Mouse (Mus musculus): ENCODE measurements around the gene Cdk2ap2.
"Not testable (repeated sequence)": the region's sequence is repeated elsewhere in the genome, so short reads cannot be mapped to it uniquely, and the experiment has no call there.

Cdk2ap2 gene

GRCm38 (mm10) chr19:4113806-4114230 is 16.8 kb downstream of the Cdk2ap2 start:
- in situ Hi-C loops (cut with MboI, MseI) = loop anchor here in 1 of 2 experiments (10.0 kb wide), 1 partner anchor 391 kb away; no protein-coding TSS in a partner anchor

GRCm38 (mm10) chr19:4114551-4114950 is 17.6 kb downstream of the Cdk2ap2 start:
- in situ Hi-C loops (cut with MboI, MseI) = loop anchor here in 1 of 2 experiments (10.0 kb wide), 1 partner anchor 390 kb away; no protein-coding TSS in a partner anchor

GRCm38 (mm10) chr19:4115144-4115543 is 18.2 kb downstream of the Cdk2ap2 start:
- in situ Hi-C loops (cut with MboI, MseI) = loop anchor here in 1 of 2 experiments (10.0 kb wide), 1 partner anchor 390 kb away; no protein-coding TSS in a partner anchor

- in situ Hi-C loops (cut with MboI, MseI) = loop anchor here in 1 of 2 experiments (10.0 kb wide), 1 partner anchor 389 kb away; no protein-coding TSS in a partner anchor
These were observed 18.8 kb downstream of the Cdk2ap2 start for GRCm38 (mm10) chr19:4115816-4116215.

- in situ Hi-C loops (cut with MboI, MseI) = loop anchor here in 1 of 2 experiments (10.0 kb wide), 1 partner anchor 388 kb away; no protein-coding TSS in a partner anchor
These were observed 20.0 kb downstream of the Cdk2ap2 start for GRCm38 (mm10) chr19:4117006-4117405.

DNA sequence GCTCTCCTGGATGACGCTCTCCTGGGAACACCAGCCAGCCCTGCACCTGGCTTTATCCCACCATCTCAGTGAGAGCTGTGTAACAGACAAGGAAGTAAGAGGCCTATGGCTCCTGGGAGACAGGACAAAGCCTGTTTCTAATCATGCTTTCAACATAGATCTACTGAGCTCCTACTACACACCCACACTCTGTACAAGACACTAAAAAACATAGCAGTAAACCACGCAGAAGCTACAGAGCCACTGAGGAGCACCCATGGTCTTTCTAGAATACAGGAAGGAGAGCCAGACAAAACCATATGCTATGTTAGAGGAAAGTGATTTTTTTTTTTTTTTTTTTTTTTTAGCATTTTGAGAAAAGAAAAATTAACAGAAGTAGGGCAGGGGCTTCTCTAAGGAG is 21.4 kb downstream of the Cdk2ap2 start:
- in situ Hi-C loops (cut with MboI, MseI) = loop anchor here in 1 of 2 experiments (10.0 kb wide), 1 partner anchor 386 kb away; no protein-coding TSS in a partner anchor

DNA sequence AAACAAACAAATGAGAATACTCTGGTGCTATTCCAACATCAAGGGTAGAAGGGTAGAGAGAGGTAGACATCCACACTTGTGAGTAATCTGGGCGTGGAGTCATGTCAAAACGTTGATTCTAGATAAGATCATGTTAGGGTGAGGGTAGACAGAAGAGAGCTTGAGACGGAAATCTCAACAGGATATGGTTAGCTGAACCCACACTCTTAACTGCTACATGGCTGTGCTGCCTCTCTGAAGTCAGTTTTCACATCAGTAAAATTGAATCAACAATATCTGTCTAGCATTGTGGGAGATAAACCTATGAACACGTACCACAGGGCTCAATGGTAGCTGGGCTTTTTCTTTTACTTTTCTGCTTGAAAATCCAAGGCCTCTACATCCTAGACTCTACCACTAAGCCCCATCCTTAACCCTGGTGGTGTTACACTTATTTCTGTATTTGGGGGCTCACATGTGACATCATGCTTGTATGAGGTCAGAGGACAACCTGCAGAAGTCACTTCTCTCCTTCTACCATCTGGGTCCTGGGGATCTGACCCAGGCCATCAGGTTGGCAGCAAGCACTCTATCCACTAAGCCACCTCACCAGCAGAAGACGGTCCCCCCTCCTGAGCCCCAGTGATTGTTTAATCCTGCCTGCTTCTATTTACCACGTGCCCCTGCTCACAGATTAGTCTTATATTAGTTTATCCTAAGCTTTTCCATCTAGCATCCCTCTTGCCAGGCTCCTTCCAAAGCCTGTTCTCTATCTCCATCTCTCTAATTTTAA is 22.9 kb downstream of the Cdk2ap2 start:
- in situ Hi-C loops (cut with MboI, MseI) = loop anchor here in 1 of 2 experiments (10.0 kb wide), 1 partner anchor 385 kb away; no protein-coding TSS in a partner anchor

- in situ Hi-C loops (cut with MboI, MseI) = no loop called here
These were observed 23.5 kb downstream of the Cdk2ap2 start for GRCm38 (mm10) chr19:4120496-4120895.

GRCm38 (mm10) chr19:4121097-4121805 is 24.3 kb downstream of the Cdk2ap2 start:
- in situ Hi-C loops (cut with MboI, MseI) = no loop called here

DNA sequence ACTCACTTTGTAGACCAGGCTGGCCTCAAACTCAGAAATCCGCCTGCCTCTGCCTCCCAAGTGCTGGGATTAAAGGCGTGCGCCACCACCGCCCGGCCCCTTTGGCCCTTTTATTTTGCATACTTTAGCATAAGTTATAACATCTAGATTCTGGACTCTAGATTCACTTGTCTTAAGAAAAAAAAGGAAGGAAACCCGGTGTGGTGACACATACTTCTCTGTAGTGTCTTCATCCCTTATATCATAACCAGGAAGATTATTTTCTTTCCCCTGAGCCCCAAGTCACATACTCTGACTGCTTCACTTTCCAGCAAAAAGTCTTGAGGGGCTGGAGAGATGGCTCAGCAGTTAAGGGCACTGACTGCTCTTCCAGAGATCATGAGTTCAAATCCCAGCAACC is 24.9 kb downstream of the Cdk2ap2 start:
- in situ Hi-C loops (cut with MboI, MseI) = not testable (repeated sequence)

DNA sequence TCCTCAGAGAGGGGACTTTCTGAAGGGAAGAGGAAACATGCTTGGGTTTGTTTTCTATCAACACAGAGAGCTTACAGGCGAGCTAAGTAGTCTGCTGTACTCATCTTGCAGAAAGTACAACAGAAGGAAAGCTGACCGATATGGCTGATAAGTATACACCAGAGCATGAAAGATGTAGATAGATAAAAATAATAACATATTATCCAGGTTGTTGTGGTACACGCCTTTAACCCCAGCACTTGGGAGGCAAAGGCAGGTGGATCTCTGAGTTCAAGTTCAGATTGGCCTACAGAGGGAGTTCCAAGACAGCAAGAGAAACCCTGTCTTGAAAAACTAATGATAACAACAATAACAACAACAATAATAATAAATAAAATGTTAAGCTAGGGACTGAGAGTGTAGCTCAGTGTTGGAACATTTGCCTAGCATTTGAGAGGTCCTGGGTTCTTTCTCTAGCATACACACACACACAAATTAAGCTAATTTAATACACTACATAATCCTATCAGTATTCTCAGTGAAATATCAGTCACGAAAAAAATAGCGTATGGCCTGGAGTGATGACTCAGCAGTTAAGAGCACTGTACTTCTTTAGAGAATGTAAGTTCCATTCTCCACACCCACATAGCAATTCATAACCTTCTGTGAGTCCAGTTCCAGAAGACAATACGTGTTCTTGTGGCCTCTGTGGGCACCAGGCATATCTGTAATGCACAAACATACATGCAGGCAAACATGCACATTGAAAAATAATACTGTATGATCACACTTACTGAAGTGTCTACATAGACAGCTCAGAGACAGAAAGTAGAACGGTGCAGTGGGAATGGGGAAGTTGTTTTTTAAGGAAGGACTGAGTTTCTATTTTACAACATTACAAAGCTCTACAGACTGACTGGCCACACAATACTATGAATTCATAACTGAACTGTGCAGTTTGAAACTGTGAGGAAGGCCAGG is 25.7 kb downstream of the Cdk2ap2 start:
- in situ Hi-C loops (cut with MboI, MseI) = no loop called here

DNA sequence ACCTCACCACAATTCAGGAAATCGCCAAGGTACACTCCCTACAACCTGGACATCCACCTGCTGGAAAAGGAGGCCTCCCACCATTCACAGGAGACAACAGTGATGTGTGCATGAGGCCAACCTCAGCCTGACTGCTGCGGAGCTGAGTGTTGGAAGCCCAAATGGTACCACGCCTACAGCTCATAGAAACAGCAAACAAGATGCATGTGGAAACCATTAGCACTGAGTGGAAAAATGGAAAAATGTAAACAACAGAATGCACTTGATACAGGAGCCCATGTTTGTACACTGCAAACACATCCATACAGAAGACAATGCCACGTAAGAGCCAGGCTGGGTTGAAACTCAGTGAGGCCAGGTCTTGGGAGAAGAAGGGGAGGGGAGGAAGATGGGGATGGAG is 27.4 kb downstream of the Cdk2ap2 start:
- in situ Hi-C loops (cut with MboI, MseI) = no loop called here

GRCm38 (mm10) chr19:4125268-4125667 is 28.3 kb downstream of the Cdk2ap2 start:
- in situ Hi-C loops (cut with MboI, MseI) = not testable (repeated sequence)

- in situ Hi-C loops (cut with MboI, MseI) = no loop called here
These were observed 29.0 kb downstream of the Cdk2ap2 start, which contains the start of gene Aip for GRCm38 (mm10) chr19:4125741-4126696. Gene Aip, minus strand, starts transcription at chr19:4125858.

- in situ Hi-C loops (cut with MboI, MseI) = no loop called here
These were observed 29.9 kb downstream of the Cdk2ap2 start for GRCm38 (mm10) chr19:4126759-4127495.

DNA sequence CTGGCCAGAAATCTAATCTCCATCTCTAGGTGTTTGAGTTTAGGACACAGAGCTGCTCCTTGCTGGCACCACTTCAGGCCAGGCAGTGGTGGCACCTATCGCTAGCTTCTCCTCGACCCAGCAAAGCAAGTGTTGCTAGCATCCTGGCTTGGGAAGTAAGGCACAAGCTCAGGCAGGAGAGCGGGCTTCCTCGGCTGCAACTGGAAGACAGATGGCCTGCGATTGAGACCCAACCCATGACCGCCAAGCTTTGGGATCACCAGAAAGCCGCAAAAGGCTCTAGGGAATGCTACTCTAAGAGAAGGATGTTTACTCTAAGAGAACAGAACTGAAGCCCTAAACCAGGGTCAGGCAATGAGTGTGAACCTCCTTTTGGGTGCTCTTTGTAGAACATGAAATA is 32.5 kb downstream of the Cdk2ap2 start:
- in situ Hi-C loops (cut with MboI, MseI) = no loop called here

- in situ Hi-C loops (cut with MboI, MseI) = no loop called here
These were observed 33.1 kb downstream of the Cdk2ap2 start for GRCm38 (mm10) chr19:4130106-4130505.

DNA sequence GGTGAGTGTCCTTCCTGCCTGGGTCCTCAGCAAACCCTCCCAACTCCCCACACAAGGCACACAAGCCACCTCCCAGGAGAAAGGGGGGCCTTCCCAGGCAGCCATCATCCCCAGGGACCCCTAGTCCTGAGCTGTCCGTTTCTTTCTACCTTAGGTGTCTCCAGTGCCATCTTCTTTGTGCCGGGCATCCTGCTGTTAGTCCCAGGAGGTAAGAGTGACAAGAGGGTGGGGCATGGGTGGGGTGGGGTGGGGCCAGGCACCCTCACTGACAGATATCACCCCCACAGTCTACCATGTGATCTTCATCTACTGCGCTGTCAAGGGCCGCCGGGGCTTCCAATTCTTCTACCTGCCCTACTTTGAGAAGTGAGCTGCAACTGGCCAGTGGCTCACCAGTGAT is 34.1 kb downstream of the Cdk2ap2 start:
- in situ Hi-C loops (cut with MboI, MseI) = no loop called here

- in situ Hi-C loops (cut with MboI, MseI) = no loop called here
These were observed 34.8 kb downstream of the Cdk2ap2 start for GRCm38 (mm10) chr19:4131768-4132167.
